ENCODE assay signal across 10 mouse cellular contexts in the genomic region with DNA sequence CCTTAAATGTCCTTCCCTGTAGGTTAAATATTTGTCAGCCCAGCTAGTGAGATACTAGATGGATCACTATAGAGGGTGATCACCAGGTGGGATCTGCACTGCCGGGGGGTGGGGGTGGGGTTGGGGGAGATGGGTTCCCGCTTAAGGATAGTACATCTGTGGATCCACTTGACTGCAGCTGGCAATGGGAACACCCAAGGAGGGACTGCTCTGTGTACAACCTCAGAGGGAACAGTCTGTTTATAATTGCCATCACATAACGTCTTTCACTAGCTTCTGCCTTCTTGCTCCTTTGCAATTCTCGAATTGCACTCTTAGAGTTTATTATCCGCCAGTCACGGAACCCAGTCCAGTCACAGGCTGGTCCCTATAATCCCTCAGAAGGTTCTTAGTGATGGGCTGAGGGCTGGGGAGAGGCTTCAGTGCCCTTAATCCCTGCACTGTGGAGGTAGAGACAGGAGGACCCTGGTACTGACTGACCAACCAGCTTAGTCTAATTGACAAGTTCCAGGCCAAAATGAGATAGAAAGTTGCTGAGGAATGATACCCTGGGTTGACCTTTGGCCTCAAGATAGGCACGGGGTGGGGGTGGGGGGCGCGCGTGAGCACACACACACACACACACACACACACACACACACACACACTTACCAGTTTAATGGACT.
DNase-seq lines count a peak whose midpoint lies in the region; ATAC-seq lines count a peak whose summit lies in the region.
"Had no signal": no experiment of that assay in that cellular context is flagged by ENCODE, and none has a peak within 500 bp of the region (broad histone marks: within the 10 kb centered on the region; RNA-seq: fewer than 3 reads in every experiment).

No protein-coding gene starts in this region.

- no peak overlapping the region; the same call in 1 of the 2 replicates for H3K4me2 ChIP-seq in kidney, embryonic 14.5 days (replicated peaks; ENCODE audit: low read depth, low read length)
- H3K4me2 ChIP-seq in forebrain, embryonic 15.5 days (replicated peaks), result peak overlapping the region; percentile 41; the same call in 1 of the 2 replicates
- H3K4me2 ChIP-seq in limb, embryonic 12.5 days, result peak overlapping the region; percentile 47

- 0 out of 2 replicates have a peak, but pooled peaks have one; percentile 13 for ATAC-seq in kidney, embryonic 14.5 days (ENCODE audit: low FRiP score, low TSS enrichment)
- ATAC-seq in forebrain, embryonic 15.5 days (replicated peaks), result peak; percentile 47
- peak; percentile 21; the same call in 1 of the 2 replicates for ATAC-seq in limb, embryonic 12.5 days (ENCODE audit: insufficient number of reproducible peaks, insufficient read depth, low FRiP score, low TSS enrichment, low read depth)
- no peak for ATAC-seq in megakaryocyte progenitor cell, adult 5-6 weeks (replicated peaks; ENCODE audit: poor library complexity)

- peaks cover 6% of the 10 kb centered on the region; the same call in 1 of the 2 replicates for H3K27me3 ChIP-seq in kidney, embryonic 14.5 days (ENCODE audit: control insufficient read depth, insufficient read depth, low read length)
- no peaks in the 10 kb centered on the region for H3K27me3 ChIP-seq in forebrain, embryonic 15.5 days
- H3K27me3 ChIP-seq in limb, embryonic 12.5 days, result peaks cover 7% of the 10 kb centered on the region; the same call in 1 of the 2 replicates
- H3K27me3 ChIP-seq: heart, embryonic 13.5 days had no signal

- 47% methylated on average over 10 of the region's 10 CpGs for WGBS in kidney, embryonic 14.5 days
- WGBS in forebrain, embryonic 15.5 days, result 49% methylated on average over 10 of the region's 10 CpGs
- 38% methylated on average over 10 of the region's 10 CpGs for WGBS in limb, embryonic 12.5 days

- DNase-seq in kidney, adult 11 months, result no peak
- DNase-seq in retina, postnatal 1 day, result peak; percentile 49
- DNase-seq in cerebellum, adult 11-12 months, result no peak
- no peak for DNase-seq in ovary, postnatal 10 days (ENCODE audit: low spot score)

- no peak overlapping the region for H3K4me3 ChIP-seq in kidney, embryonic 14.5 days (ENCODE audit: low read length)
- no peak overlapping the region for H3K4me3 ChIP-seq in forebrain, embryonic 15.5 days
- no peak overlapping the region for H3K4me3 ChIP-seq in limb, embryonic 12.5 days (replicated peaks)
- H3K4me3 ChIP-seq: myocyte had no signal

- no peaks in the 10 kb centered on the region for H3K36me3 ChIP-seq in kidney, embryonic 14.5 days (ENCODE audit: control insufficient read depth, insufficient read depth, low read length)
- H3K36me3 ChIP-seq in forebrain, embryonic 15.5 days, result no peaks in the 10 kb centered on the region
- no peaks in the 10 kb centered on the region for H3K36me3 ChIP-seq in limb, embryonic 12.5 days
- H3K36me3 ChIP-seq: heart, embryonic 13.5 days had no signal

- H3K4me1 ChIP-seq in kidney, embryonic 14.5 days (ENCODE audit: control insufficient read depth, insufficient read depth, low read length), result peaks cover 28% of the 10 kb centered on the region
- peaks cover 66% of the 10 kb centered on the region for H3K4me1 ChIP-seq in forebrain, embryonic 15.5 days
- peaks cover 62% of the 10 kb centered on the region for H3K4me1 ChIP-seq in limb, embryonic 12.5 days (replicated peaks)

- no peaks in the 10 kb centered on the region for H3K9me3 ChIP-seq in kidney, embryonic 14.5 days (ENCODE audit: control insufficient read depth, low read length)
- no peaks in the 10 kb centered on the region for H3K9me3 ChIP-seq in forebrain, embryonic 15.5 days
- no peaks in the 10 kb centered on the region for H3K9me3 ChIP-seq in limb, embryonic 12.5 days
- H3K9me3 ChIP-seq: heart, embryonic 13.5 days had no signal

- H3K9ac ChIP-seq in kidney, embryonic 14.5 days (ENCODE audit: low read depth, low read length), result no peak overlapping the region
- no peak overlapping the region for H3K9ac ChIP-seq in forebrain, embryonic 15.5 days (replicated peaks)
- H3K9ac ChIP-seq in limb, embryonic 12.5 days (replicated peaks), result no peak overlapping the region

- H3K27ac ChIP-seq in kidney, embryonic 14.5 days (ENCODE audit: low read depth, low read length), result no peak overlapping the region
- H3K27ac ChIP-seq in forebrain, embryonic 15.5 days (replicated peaks), result peak overlapping the region; percentile 81
- peak overlapping the region; percentile 84; the same call in 1 of the 2 replicates for H3K27ac ChIP-seq in limb, embryonic 12.5 days
- H3K27ac ChIP-seq: heart, embryonic 13.5 days had no signal
